Mouse (Mus musculus) cortical plate, adult 2 months (tissue): ENCODE data around the gene Gata1.

ENCODE experiments used
- CTCF ChIP-seq: fragments of 200-500 bp; IDR thresholded peaks from 2 replicates; pipeline ENCODE4 v1.5.1; 2011; ENCODE audit warnings: mild to moderate bottlenecking, control low read depth, low read length; ENCODE audit not compliant: insufficient read depth; ENCODE audit errors: extremely low read depth
- POLR2A ChIP-seq: fragments of 200-500 bp; IDR thresholded peaks from 2 replicates; pipeline ENCODE4 v1.6.1; 2011; ENCODE audit warnings: mild to moderate bottlenecking, low read length, control low read depth; ENCODE audit not compliant: insufficient read depth; ENCODE audit errors: extremely low read depth

- no peak for TF ChIP-seq CTCF
- no peak for TF ChIP-seq POLR2A
Observed at GRCm38 (mm10) chrX:7981368-7981767, 3.5 kb upstream of the Gata1 start.
